Mouse (Mus musculus) right cerebral cortex, postnatal 36 days (tissue): ENCODE data around the gene Srcap.
A peak's percentile ranks its signal among the peaks of the same experiment; 100 is the strongest.

ENCODE experiments used
- DNase-seq, 2 experiments: peaks; one replicate each; pipeline ENCODE4 v3.0.0; 2022; ENCODE audit warnings: low spot score in 2 of 2, mixed read lengths in 1 of 2

Gene Srcap

GRCm38 (mm10) chr7:127573503-127574008 is 61.8 kb downstream of the Srcap start:
- no peak for DNase-seq

- no peak for DNase-seq
Measured at GRCm38 (mm10) chr7:127574115-127574514, 62.3 kb downstream of the Srcap start.

- DNase-seq, result no peak
Measured at GRCm38 (mm10) chr7:127583260-127583659, 71.5 kb downstream of the Srcap start.

GRCm38 (mm10) chr7:127585031-127585430 is 73.2 kb downstream of the Srcap start:
- no peak for DNase-seq

GRCm38 (mm10) chr7:127586149-127586548 is 74.4 kb downstream of the Srcap start:
- no peak for DNase-seq

- DNase-seq, result no peak
Measured at GRCm38 (mm10) chr7:127587196-127587595, 75.4 kb downstream of the Srcap start.

- peak; percentile 95 to 98 for DNase-seq
Measured at GRCm38 (mm10) chr7:127588011-127588871, 76.5 kb downstream of the Srcap start, which contains the start of the genes Ccdc189 and Rnf40. Gene Ccdc189, minus strand, starts transcription at chr7:127588595. Gene Rnf40, plus strand, starts transcription at chr7:127588767.

GRCm38 (mm10) chr7:127588901-127589300 is 77.1 kb downstream of the Srcap start:
- DNase-seq, result no peak

GRCm38 (mm10) chr7:127589637-127590036 is 77.9 kb downstream of the Srcap start:
- no peak for DNase-seq

- DNase-seq, result no peak
Measured at GRCm38 (mm10) chr7:127591108-127591507, 79.3 kb downstream of the Srcap start.

GRCm38 (mm10) chr7:127592575-127592974 is 80.8 kb downstream of the Srcap start:
- DNase-seq, result no peak

- DNase-seq, result no peak
Measured at GRCm38 (mm10) chr7:127596747-127597146, 85.0 kb downstream of the Srcap start.

GRCm38 (mm10) chr7:127600612-127601011 is 88.8 kb downstream of the Srcap start:
- DNase-seq, result no peak

- no peak for DNase-seq
Measured at GRCm38 (mm10) chr7:127601735-127602134, 90.0 kb downstream of the Srcap start.

- DNase-seq, result no peak
Measured at GRCm38 (mm10) chr7:127602903-127603302, 91.1 kb downstream of the Srcap start.

GRCm38 (mm10) chr7:127604256-127604655 is 92.5 kb downstream of the Srcap start:
- DNase-seq, result no peak

GRCm38 (mm10) chr7:127607150-127607549 is 95.4 kb downstream of the Srcap start:
- no peak for DNase-seq
